Mouse (Mus musculus): ENCODE results near the gene Xiap. TPM values are rescaled to one million over a fixed set of nuclear protein-coding genes. Genes with fewer than 3 reads are reported as not detected.

The Xiap gene
- polyA plus RNA-seq, 1 experiment: 44.3 TPM

Other genes with a start within 250 kb of the Xiap start
- 39.7 and 43.1 TPM in 2 replicates for gene Thoc2, start 139.0 kb upstream of the Xiap start, polyA plus RNA-seq (2012; rRNA removed)
- 22.1 and 26.8 TPM in 2 replicates for gene Stag2, start 89.6 kb downstream of the Xiap start, polyA plus RNA-seq (2012; rRNA removed)